Mouse (Mus musculus): Measurements from ENCODE around the gene Dusp18. TPM values are rescaled to one million over a fixed set of nuclear protein-coding genes. Genes with fewer than 3 reads are reported as not detected.

Dusp18 gene
- total RNA-seq (2021): 10 to 100 TPM; 28.3 to 28.6 TPM
- long read RNA-seq, experiment 1, full-length matches to known transcripts: 8 of 13 reads
- long read RNA-seq, experiment 1, partial matches to known transcripts: 0 of 13 reads
- long read RNA-seq, experiment 1, other reads (novel, unspliced or antisense): 5 of 13 reads
- long read RNA-seq, experiment 2, full-length matches to known transcripts: 1 of 2 reads
- long read RNA-seq, experiment 2, partial matches to known transcripts: 0 of 2 reads
- long read RNA-seq, experiment 2, other reads (novel, unspliced or antisense): 1 of 2 reads

DNA sequence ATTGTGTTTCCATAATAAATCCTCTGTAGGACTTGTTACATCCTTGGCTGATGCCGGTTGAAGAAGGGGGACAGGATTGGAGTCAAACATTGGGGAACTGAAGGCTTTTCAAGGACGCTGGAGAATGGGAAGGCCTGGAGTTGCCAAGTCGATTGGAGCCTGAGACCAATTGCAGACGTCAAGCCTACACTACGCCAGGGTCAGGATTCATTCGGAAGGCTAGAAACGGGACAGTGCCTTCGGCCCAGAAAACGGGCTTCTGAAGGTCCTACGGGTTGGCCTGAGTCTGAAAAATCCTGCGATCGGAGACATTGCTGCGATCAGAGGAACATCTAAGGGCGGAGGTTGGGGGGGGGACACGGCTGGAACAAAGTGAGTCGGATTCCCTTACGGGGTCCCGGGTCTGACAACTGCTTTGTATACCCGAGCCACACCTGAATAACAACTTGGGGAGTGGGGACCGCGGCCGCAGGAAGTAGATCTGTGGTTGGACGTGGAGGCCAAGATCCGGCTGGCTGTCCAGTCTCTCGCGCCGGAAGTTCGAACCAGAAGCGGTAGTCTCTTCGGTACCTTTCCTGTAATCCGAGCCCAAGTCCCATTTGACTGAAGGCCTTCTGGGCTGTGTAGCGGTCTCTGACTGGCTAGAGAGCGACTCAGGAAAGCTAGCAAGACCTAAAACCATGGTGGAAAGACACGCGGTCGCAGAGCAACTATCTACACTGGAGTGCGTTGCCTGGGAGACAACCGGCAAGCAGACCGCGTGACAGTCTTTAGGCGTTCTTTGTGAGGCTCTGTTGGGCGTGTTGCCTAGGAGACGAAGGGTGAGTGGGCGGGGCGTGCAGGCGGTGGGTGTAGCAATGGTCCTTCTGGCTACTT lies at the start of gene Dusp18, which contains the start of gene 4921536K21Rik:
Dusp18 (plus strand) TSS at position 835 of the 876 bp plus-strand sequence.
4921536K21Rik (minus strand) TSS at position 693 of the 876 bp plus-strand sequence.
- peak; percentile 95 to 96 for DNase-seq

DNA sequence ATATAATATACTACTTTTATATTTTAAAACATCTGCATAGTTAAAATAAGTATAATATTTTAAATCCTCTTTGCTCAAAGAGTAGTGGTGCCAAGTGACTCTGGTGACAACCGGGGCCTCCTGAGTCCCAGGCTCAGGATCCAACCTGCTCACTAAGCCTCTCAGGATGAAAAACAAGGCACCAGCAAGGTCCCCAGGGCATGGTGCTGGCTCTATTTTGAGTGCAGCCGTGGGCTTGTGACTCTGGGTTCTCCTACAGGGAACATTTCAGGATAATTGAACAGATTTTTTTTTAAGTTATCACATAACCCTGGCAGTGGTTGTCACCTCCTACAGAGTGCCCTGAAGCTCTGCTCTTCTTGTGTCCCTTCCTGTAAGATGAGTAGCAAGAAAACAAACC lies 48.7 kb upstream of the Dusp18 start:
- DNase-seq: peak in 1 of 2 experiments; percentile 9

DNA sequence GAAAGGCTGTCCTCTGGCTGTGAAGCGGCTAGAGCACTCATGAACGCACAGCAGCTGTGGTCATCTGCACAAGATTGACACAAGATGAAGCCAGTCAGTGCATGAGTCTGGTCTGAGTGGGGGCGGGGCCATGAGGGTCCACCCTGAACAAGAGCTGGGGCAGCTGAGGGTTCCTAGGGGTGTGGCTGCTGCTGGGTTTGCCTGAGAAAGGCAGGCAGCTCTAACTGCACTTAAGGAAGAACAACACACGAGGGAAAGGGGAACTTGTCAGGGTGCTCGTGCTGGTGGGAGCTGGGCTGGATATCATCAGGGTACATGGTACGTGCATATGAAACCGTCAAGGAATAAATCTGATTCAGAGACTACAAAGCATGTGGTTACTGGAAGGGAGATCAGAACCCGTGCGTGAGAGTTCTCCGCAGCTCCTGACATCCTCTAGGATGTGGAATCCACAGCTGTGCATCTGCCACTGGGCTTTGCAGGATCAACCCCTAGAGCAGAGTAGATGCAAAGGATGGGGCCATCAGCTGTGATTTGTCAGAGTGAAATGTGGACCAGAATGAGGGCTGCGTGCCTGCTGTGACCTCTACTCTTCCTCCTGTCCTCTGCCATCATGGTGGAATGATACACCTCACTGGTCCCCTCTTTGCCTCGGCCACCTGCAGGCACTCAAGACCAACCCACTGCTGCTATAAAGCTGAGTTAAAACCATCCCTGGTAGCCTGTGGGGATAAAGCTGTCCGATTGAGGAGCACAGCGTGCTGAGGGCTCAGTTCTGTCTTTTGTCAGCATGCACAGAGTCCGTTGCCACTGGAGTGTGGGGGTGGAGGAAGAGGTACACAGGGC lies 45.3 kb upstream of the Dusp18 start:
- DNase-seq: no peak

DNA sequence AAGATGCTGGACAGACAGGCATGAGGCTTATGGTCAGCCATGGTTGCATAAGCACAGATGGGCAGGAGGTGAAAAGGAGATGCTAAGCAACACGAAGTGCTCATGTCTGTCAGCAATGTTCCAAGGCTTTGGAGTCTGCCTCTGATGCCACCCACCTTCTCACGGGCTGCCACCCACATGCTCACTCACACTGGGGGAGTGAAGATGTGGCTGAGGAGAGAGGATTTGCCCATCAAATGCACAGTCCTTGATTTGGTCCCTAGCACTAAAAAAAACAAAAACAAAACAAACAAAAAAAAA lies 44.8 kb upstream of the Dusp18 start:
- no peak for DNase-seq

DNA sequence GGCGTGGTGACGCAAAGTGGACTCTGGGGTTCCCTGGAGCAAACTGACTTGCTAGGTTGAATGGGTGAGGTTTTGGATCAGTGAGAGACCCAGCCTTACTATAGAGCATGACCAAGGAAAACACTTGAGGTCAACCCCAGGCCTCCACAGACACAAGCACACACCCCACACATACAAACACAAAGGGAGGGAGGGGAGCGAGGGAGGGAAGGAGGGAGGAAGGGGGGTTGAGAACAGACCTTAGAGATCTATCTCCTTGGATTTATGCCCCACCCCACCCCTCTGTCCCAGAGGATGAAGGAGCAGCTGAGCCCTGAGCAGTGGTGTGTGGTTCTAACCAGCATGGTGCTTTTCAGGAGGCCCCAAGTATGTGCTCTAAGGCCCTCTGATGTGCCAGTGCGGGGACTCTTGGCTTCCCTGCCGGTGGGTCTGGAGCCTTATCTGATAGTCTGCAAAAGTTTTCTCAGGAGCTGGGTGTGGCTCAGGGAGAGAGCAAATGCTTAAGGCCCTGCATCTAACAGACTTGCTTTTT lies 44.2 kb upstream of the Dusp18 start:
- no peak for DNase-seq

DNA sequence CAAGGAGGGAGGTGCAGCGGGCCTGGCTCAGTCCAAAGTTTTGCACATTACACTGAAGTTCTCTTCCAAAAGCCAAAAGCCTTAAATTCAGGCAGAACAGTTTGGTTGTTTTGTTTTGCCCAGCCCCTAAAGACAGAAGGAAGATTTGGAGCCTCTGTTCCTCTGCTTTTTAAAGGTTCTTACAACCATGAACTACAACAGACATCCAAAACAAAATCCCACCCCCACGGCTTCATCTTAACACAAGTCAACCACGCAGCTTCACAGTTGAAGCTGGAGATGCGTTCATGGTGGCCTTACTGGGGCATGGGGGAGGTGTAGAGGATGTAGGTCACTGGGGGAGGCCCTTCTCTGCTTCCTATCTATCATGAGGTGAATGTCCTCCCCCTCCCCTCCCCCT lies 43.2 kb upstream of the Dusp18 start:
- no peak for DNase-seq

DNA sequence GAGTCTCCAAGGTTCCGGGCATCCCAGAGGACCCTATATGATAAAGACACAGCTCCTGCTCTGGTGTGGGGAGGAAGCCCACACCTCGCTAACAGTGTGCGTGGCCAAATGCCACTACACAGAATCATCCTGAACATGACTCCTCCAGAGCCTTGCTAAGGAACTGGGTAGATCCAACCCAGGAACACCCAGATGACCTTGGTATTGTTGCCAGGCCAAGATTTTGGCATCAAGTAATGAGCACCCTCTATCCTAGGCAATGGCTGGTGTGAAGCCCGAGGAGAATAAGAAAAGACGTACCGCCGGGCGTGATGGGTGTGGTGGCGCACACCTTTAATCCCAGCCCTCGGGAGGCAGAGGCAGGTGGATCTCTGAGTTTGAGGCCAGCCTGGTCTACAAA lies 42.0 kb upstream of the Dusp18 start:
- DNase-seq: no peak

DNA sequence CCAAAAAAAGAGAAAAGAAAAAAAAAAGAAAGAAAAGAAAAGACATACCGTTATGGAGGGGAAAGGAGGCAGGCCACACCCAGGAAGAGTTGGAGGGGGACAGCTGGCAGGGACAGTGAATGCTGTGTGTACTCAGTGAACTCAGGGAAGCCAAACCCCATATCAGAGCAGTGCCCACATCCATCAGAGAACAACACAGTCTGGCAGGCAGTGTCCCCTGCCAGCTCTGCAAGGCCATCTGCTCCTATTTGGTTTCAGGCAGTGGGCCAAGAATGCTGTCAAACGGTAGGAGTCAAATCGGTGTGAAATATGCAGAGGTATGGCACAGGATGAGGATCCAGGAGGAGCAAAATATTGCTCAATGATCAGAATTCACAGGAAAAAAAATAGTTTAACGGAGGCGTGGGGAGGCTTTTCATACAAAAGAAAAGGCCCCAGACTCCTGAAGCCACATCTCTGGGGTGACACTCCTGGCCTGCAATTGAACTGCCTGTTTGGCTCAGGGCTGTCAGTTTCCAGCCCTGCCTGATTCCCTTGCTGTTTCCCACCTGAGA lies 41.5 kb upstream of the Dusp18 start:
- peak; percentile 67 to 74 for DNase-seq

DNA sequence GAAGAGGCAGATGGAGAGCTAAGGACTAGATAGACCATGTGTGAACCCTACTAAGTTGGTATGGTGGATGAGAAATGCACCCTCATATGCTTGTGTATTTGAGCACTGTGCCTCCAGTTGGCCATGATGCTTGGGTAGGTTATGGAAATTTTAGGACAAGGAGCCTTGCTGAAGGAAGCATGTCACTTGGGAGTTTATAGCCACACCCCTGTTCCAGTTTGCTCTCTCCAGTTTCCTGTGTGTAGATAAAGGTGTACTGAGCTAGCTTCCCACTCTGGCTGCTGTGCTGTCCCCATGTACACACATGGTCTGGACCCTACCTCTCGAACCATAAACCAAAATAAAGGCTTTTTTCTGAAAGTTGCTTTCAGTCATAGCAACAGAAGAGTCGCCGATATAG lies 40.9 kb upstream of the Dusp18 start:
- DNase-seq: no peak

DNA sequence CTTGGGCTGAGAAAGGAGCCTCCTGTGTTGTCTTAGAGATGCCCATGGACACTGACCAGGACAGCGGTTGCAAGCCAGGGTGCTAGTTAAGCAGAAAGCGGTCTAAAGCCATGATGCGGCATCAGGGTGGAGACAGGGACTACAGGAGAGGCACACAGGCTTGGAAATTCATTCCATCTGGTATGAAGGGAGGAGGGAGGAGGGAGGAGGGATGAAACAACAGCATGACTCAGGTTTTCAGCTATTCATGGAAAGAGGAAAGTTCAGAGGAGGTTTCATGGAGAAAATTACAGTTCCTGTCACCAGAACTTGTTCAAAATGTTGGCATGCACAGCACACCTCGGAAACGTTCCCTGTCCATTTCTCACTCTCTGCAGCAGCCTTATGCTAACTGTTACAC lies 39.2 kb upstream of the Dusp18 start:
- no peak for DNase-seq

DNA sequence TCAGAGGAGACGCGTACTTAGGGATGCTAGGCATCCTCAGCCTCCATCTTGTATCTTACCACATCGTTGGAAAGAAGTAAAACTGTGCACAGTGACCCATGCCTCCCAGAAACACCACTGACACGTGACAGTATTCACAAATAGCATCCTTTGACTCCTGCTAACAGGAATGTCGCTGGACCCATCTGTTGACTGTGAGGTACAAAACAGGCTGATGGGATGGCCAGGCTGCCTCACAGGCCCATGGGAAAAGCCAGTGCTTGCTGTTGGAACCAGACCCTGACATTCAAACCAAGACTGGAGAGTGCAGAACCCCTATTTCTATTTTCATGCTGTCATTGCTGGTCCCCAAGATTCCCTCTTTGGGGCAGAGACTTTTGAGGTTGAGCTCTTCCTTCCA lies 37.1 kb upstream of the Dusp18 start:
- no peak for DNase-seq

DNA sequence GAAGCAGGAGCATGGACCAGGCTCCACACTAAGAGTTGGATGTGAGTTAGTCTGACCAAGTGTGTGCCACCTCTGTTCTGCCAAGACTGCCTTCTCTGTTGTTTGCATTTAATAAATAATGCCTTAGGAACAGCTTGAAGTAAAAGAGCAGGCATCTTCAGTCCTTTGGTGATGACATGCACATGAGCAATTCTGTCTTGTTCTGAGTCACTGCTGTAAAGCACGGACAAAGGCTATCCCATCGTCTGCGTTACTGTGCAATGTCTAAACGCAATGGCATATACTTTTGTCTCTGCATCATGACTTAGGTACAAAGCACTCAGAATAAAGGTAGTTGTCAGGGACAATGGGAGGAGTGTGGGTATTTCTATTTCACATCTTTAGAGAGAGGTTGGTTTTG lies 35.3 kb upstream of the Dusp18 start:
- DNase-seq: no peak

DNA sequence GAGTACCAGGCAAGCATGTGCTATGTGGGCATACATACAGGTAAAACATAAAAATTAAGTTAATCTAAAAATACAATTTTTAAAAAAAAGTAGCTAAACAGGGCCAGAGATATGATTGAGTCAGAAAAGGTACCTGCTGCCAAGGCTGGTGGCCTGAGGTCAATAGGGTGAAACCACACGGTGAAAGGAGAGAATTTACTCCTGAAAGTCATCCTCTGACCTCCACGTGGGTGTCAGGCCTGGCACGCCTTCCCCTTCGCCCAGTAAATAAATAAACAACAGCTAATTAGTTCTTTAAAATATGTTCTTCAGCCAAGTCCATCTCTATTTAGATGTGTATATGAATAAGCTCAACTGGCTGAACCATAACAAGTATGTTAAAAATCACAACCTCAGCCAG lies 34.7 kb upstream of the Dusp18 start:
- no peak for DNase-seq

DNA sequence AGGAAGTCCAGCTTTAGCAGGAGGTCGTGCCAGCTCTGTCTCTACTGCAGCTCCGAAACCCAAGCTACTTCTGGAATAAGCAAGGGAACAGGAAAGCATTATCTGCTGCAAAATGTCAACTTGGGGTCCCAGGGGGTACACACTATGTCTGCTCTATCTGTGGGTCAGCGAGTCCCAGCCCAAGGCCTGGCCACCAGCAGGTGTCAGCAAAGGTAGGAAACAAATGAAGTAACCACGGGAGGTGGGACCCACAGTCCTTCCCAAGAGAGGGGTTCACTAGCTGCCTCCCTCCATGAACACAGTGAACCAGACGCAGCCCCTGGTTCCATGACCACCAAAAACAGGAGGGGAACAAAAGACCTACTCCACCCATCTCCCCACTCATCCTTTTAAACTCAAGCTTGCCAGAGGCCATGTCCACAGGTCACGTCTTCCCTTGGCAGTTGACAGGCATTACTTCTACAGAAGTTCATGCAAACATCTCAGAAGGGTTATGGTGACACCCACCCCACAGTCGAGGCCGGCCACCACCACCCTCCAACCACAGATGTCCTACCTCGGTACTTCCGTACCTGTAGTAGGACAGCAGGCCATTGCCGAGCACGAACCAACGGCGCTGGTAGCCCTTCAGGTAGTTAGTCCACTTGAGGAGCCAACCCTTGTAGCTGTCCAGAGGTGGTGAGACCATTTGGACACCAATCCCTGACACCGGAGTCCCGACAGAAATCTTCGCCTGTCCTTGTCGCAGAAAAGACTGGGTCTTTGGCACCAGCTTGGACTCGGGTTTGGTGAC lies 32.2 kb upstream of the Dusp18 start:
- no peak for DNase-seq

DNA sequence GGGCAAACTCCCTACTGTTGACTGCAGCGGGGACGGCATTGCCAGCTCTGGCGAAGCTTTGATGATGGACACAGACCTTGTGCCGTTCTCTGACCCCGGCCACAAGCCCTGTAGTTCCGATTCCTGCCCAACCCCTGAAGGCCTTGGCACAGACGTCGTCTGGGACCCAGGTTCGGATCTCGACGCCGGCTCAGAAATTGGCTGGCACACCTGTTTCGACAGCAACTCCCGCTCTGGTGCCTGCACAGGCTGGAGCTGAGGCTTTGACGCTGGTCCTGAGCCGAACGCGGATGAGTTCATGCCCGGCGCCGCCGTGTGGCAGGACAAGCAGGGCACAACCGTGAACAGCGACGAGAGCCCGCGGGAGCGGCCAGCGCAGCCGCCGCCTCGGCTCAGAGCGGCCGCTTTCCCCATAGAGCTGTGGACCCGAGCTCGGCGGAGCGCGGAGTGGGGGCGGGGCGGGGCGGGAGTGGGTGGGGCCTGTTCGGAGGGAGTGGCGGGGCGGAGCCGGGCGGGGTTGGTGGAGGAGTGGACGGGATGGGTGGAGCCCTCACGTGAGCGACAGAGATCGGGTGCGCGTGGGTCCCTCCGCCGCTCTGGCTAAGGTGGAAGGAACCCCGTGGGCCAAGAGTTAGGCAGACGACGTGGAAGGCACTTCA lies 31.5 kb upstream of the Dusp18 start, which contains the start of gene Osbp2:
Osbp2 (minus strand) TSS at position 450 of the 659 bp plus-strand sequence.
- peak; percentile 72 to 73 for DNase-seq

DNA sequence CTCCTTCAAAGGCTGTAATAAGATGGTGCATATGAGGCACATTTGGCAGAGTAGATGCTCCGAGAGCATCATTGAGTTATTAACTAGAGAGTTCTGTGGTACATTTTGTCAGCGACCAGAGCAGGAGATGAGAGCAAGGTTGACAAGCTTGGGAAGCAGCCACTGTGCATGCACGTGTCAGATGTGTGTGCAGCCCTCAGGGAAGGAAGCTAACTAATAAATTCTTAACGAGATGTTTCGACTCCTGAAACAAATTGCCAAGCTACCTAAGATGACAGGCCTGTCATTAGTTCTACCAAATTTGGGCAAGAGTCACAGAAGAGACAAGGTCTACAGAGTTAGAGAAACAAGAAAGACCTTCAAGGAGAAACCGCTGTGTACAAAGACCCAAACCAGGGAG lies 30.7 kb upstream of the Dusp18 start:
- no peak for DNase-seq

DNA sequence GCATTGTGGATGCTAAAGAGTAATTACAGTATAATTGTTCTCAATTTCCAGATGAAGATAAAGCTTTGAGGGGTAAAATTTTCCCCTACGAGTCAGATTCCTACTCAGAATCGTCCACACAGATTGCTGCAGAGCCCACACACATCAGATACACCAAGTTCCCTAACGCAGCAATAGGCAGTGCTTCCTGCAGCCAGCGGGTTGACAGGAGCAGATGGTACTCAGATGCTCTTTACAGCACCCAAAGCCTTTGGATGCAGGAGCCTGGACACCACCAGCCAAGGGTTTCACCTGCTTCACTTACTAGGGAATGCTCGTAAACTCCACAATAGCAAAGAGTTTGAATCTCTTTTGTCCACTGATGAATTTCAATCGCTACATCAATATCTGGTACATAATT lies 18.6 kb upstream of the Dusp18 start:
- DNase-seq: no peak

DNA sequence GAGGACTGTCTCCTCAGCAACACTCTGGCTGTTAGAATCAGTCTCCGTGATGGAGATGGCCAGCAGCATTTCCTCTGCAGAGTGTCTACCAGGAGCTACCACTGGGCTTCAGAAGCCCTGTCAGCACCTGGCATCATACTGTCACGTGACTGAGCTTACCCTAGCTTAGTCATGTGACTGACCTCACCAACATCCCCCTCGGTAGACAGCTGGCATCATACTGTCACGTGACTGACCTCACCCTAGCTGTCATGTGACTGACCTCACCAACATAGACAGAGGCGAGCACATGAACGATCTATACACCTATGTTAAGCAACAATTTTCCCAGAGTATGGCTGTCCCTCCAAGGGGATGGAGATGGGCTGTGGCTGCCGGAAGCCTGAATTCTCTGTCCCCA lies 16.4 kb upstream of the Dusp18 start:
- no peak for DNase-seq

DNA sequence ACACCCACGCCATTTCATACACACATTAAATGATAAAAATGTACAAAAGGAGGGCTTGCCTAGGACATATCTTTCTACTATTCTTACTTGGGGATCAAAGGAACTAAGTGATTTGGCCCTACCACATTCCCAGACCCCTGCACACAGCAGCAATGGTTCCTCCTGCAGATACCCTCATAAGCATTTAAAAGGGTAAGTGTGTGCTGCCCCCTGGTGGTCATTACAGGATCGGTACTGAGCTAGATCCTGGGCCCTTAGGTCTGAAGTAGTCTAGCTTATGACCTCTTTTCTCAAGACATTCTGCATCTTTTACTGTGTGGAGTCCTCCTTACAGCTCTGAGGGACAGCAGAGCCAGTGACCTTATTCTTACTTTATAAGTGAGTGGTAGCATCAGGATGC lies 15.2 kb upstream of the Dusp18 start:
- peak; percentile 52 to 88 for DNase-seq

DNA sequence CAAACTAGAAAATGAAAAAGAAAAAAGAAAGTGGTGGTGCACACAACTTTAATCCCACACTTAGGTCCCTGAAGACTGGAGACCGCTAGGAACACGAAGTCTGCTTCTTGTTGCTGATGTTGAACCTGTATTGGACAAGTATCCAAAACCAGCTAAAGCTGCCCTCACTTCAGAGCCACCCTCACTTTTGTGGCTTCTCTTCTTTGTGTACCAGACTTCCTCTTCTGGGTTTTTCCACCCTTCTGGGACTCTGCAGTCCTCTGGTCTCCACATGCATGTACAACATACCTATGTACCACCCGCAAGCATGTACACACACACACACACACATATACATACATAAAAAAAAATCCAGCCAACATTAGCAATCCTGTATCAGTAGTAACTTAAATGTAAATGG lies 11.3 kb upstream of the Dusp18 start:
- no peak for DNase-seq

DNA sequence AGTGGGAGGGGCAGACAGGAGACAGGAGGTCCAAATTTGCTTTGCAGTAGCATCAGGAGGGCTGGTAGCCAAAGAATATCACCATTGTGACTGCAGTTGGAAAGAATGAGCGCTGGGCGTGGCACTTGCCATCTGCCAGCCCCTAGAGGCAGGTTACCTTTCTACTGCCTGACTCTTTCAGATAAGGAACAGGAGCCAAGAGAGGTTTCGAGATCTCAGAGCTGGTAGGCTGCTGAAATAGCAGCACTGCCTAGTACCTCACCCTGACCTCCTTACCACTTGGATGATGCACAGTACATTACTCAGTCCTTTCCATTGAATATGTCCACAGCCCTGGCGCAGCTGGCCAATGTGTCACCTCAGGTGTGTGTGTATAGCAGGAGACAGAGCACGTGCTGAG lies 7.7 kb upstream of the Dusp18 start:
- no peak for DNase-seq

Data from heart, adult 18-20 months (tissue).